Mouse (Mus musculus): ENCODE data around the gene Prkar2b.

DNA sequence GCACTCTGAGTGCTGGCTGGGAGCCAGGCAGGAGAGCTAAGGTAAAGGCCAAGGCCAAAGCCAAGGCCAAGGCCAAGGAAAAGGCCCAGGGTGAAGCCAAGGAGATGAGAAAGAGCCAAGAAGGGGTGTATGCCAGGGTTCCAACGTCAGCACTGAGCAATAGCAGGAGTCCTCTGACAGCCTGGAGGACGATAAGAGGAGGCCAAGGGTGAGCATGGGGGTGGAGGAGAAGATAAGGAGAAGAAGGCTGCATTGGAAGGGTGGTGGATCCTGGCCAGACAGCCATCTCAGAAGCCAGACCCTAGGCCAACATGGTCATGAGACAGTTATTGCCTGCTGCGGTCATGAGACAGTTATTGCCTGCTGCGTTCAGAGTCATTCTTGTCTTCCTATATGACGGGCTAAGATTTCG lies 43.4 kb upstream of the Prkar2b start:
- TF ChIP-seq EP300 (IDR thresholded peaks at IDR 0.05; ENCODE audit: low read depth) (peak; percentile 99), CTCF (IDR thresholded peaks at IDR 0.05; ENCODE audit: low read depth) (no peak)
